Mouse (Mus musculus) midbrain, embryonic 15.5 days (tissue): ENCODE measurements around the gene Dnajc15. TPM values are rescaled to one million over a fixed set of nuclear protein-coding genes. Genes with fewer than 3 reads are reported as not detected.
A peak's percentile ranks its signal among the peaks of the same experiment; 100 is the strongest.

ENCODE experiments used
- ATAC-seq: fragments of 200-750 bp; cut with Nextera tagmentation; replicated peaks from 2 replicates; pipeline ENCODE4 v1.8.0; 2017; ENCODE audit warnings: moderate TSS enrichment
- H3K27ac ChIP-seq: fragments of 300-500 bp; sonication (generic); 2 replicates; pipeline ENCODE4 v1.5.1; 2015; ENCODE audit warnings: mild to moderate bottlenecking, inconsistent platforms
- H3K27me3 ChIP-seq: fragments of 300-500 bp; sonication (generic); replicated peaks from 2 replicates; pipeline ENCODE4 v1.6.1; 2015; ENCODE audit warnings: inconsistent platforms
- H3K36me3 ChIP-seq: fragments of 300-500 bp; sonication (generic); replicated peaks from 2 replicates; pipeline ENCODE4 v1.6.1; 2015; ENCODE audit warnings: inconsistent platforms
- H3K4me1 ChIP-seq: fragments of 300-500 bp; sonication (generic); 2 replicates; pipeline ENCODE4 v1.6.1; 2015; ENCODE audit warnings: inconsistent platforms
- H3K4me2 ChIP-seq: fragments of 300-500 bp; sonication (generic); 2 replicates; pipeline ENCODE4 v1.6.1; 2015; ENCODE audit warnings: inconsistent platforms, mild to moderate bottlenecking, moderate library complexity
- H3K4me3 ChIP-seq: fragments of 300-500 bp; sonication (generic); 2 replicates; pipeline ENCODE4 v1.5.1; 2015; ENCODE audit warnings: mild to moderate bottlenecking, inconsistent platforms
- H3K9ac ChIP-seq: fragments of 300-500 bp; sonication (generic); 2 replicates; pipeline ENCODE4 v1.6.1; 2015; ENCODE audit warnings: mild to moderate bottlenecking, inconsistent platforms
- H3K9me3 ChIP-seq: fragments of 300-500 bp; sonication (generic); 2 replicates; pipeline ENCODE4 v1.6.1; 2016; ENCODE audit warnings: inconsistent platforms
- WGBS: fragments of 180-500 bp; shearing (Covaris S2); methylation state at CpG from one replicate; pipeline ENCODE4 v1.1.7; 2015; ENCODE audit warnings: mixed read lengths; 5-methylcytosine and 5-hydroxymethylcytosine counted together
- polyA plus RNA-seq: library from polyadenylated mRNA; unstranded; fragments of >200 nt; fragmentation: Nextera tagmentation; extraction: Ambion mirVana; gene quantifications from 2 replicates; pipeline ENCODE4 v1.2.1, GENCODE M21; 2015

Gene Dnajc15
- polyA plus RNA-seq = 76.2 and 76.4 TPM in 2 replicates

GRCm38 (mm10) chr14:77874304-77875241 is at the start of gene Dnajc15:
Gene Dnajc15, minus strand, starts transcription at chr14:77875125.
- Histone ChIP-seq H3K4me3 (peak within 1 kb of the TSS; percentile 95), H3K4me1 (0 out of 2 replicates have a peak, but pooled peaks cover 7% of the 10 kb centered on the region), H3K27me3 (no peaks in the 10 kb centered on the region), H3K9me3 (no peaks in the 10 kb centered on the region), H3K9ac (peak within 1 kb of the TSS; percentile 85), H3K36me3 (no peaks in the 10 kb centered on the region), H3K27ac (peak within 1 kb of the TSS; percentile 42; the same call in 1 of the 2 replicates), H3K4me2 (peak within 1 kb of the TSS; percentile 88)
- 2% methylated on average over 44 of the region's 44 CpGs for WGBS
- peak; percentile 91 for ATAC-seq

- WGBS = 84% methylated on average over 6 of the region's 6 CpGs
- Histone ChIP-seq H3K27me3 (no peaks in the 10 kb centered on the region), H3K9me3 (no peaks in the 10 kb centered on the region), H3K36me3 (no peaks in the 10 kb centered on the region), H3K27ac (no peak overlapping the region), H3K4me1 (no peaks in the 10 kb centered on the region; the same call in none of the 2 replicates), H3K9ac (no peak overlapping the region), H3K4me2 (no peak overlapping the region), H3K4me3 (no peak overlapping the region)
- ATAC-seq = no peak
Measured at GRCm38 (mm10) chr14:77923076-77923865, 48.3 kb upstream of the Dnajc15 start.

- 0 out of 2 replicates have a peak, but pooled peaks have one; percentile 52 for ATAC-seq
- no peaks in the 10 kb centered on the region; the same call in none of the 2 replicates for H3K4me1 ChIP-seq
- H3K9me3 ChIP-seq = no peaks in the 10 kb centered on the region
- 88% methylated on average over 8 of the region's 8 CpGs for whole genome bisulfite sequencing
- no peak overlapping the region for H3K4me3 ChIP-seq
- H3K27ac ChIP-seq = no peak overlapping the region
- no peak overlapping the region for H3K4me2 ChIP-seq
- H3K9ac ChIP-seq = no peak overlapping the region
- H3K36me3 ChIP-seq = no peaks in the 10 kb centered on the region
- no peaks in the 10 kb centered on the region for H3K27me3 ChIP-seq
Measured at GRCm38 (mm10) chr14:77921641-77922040, 46.7 kb upstream of the Dnajc15 start.

- WGBS = 29% methylated on average over 5 of the region's 5 CpGs
- no peaks in the 10 kb centered on the region for H3K9me3 ChIP-seq
- no peak overlapping the region for H3K27ac ChIP-seq
- no peaks in the 10 kb centered on the region for H3K36me3 ChIP-seq
- H3K4me1 ChIP-seq = no peaks in the 10 kb centered on the region
- H3K4me3 ChIP-seq = no peak overlapping the region
- ATAC-seq = no peak
- no peaks in the 10 kb centered on the region for H3K27me3 ChIP-seq
- H3K4me2 ChIP-seq = no peak overlapping the region
- H3K9ac ChIP-seq = no peak overlapping the region
Measured at GRCm38 (mm10) chr14:77915776-77916175, 40.9 kb upstream of the Dnajc15 start.

- 83% methylated on average over 5 of the region's 5 CpGs for WGBS
Measured at GRCm38 (mm10) chr14:77906586-77906985, 31.7 kb upstream of the Dnajc15 start.

GRCm38 (mm10) chr14:77905466-77905865 is 30.5 kb upstream of the Dnajc15 start:
- no peak for ATAC-seq
- Histone ChIP-seq H3K4me3 (no peak overlapping the region), H3K9ac (no peak overlapping the region), H3K27ac (no peak overlapping the region), H3K27me3 (no peaks in the 10 kb centered on the region), H3K36me3 (no peaks in the 10 kb centered on the region), H3K4me1 (no peaks in the 10 kb centered on the region), H3K9me3 (no peaks in the 10 kb centered on the region), H3K4me2 (no peak overlapping the region)
- 60% methylated on average over 5 of the region's 5 CpGs for WGBS

More at GRCm38 (mm10) chr14:77906586-77906985, 31.7 kb upstream of the Dnajc15 start:
- no peaks in the 10 kb centered on the region for H3K4me1 ChIP-seq
- H3K27me3 ChIP-seq = no peaks in the 10 kb centered on the region
- no peak overlapping the region for H3K4me2 ChIP-seq
- H3K9ac ChIP-seq = no peak overlapping the region
- H3K4me3 ChIP-seq = no peak overlapping the region
- H3K9me3 ChIP-seq = no peaks in the 10 kb centered on the region
- H3K27ac ChIP-seq = no peak overlapping the region
- H3K36me3 ChIP-seq = no peaks in the 10 kb centered on the region
- ATAC-seq = no peak

GRCm38 (mm10) chr14:77904171-77904762 is 29.3 kb upstream of the Dnajc15 start, which contains the start of gene Epsti1:
Gene Epsti1, plus strand, starts transcription at chr14:77904239.
- H3K27me3 ChIP-seq = no peaks in the 10 kb centered on the region
- H3K27ac ChIP-seq = no peak within 1 kb of the TSS
- 65% methylated on average over 15 of the region's 15 CpGs for WGBS
- no peaks in the 10 kb centered on the region for H3K4me1 ChIP-seq
- H3K36me3 ChIP-seq = no peaks in the 10 kb centered on the region
- no peaks in the 10 kb centered on the region for H3K9me3 ChIP-seq
- H3K4me2 ChIP-seq = no peak within 1 kb of the TSS
- no peak within 1 kb of the TSS for H3K9ac ChIP-seq
- ATAC-seq = no peak
- no peak within 1 kb of the TSS for H3K4me3 ChIP-seq

- Histone ChIP-seq H3K27me3 (no peaks in the 10 kb centered on the region), H3K36me3 (no peaks in the 10 kb centered on the region), H3K4me2 (no peak overlapping the region), H3K4me3 (no peak overlapping the region), H3K9ac (no peak overlapping the region), H3K4me1 (no peaks in the 10 kb centered on the region), H3K27ac (no peak overlapping the region), H3K9me3 (no peaks in the 10 kb centered on the region)
- no peak for ATAC-seq
- 96% methylated on average over 3 of the region's 3 CpGs for WGBS
Measured at GRCm38 (mm10) chr14:77902541-77902940, 27.6 kb upstream of the Dnajc15 start.

- no peaks in the 10 kb centered on the region for H3K9me3 ChIP-seq
- H3K36me3 ChIP-seq = no peaks in the 10 kb centered on the region
- H3K4me2 ChIP-seq = no peak overlapping the region
- H3K27ac ChIP-seq = no peak overlapping the region
- no peak for ATAC-seq
- H3K9ac ChIP-seq = no peak overlapping the region
- H3K4me3 ChIP-seq = no peak overlapping the region
- WGBS = 86% methylated on average over 3 of the region's 3 CpGs
- no peaks in the 10 kb centered on the region for H3K27me3 ChIP-seq
- H3K4me1 ChIP-seq = no peaks in the 10 kb centered on the region
Measured at GRCm38 (mm10) chr14:77895951-77896350, 21.0 kb upstream of the Dnajc15 start.

- Histone ChIP-seq H3K9me3 (no peaks in the 10 kb centered on the region), H3K27ac (no peak overlapping the region), H3K27me3 (no peaks in the 10 kb centered on the region), H3K9ac (no peak overlapping the region), H3K4me3 (no peak overlapping the region), H3K36me3 (no peaks in the 10 kb centered on the region), H3K4me2 (no peak overlapping the region), H3K4me1 (no peaks in the 10 kb centered on the region)
- no peak for ATAC-seq
- 87% methylated on average over 7 of the region's 7 CpGs for WGBS
Measured at GRCm38 (mm10) chr14:77889911-77890310, 15.0 kb upstream of the Dnajc15 start.

- H3K4me3 ChIP-seq = no peak overlapping the region
- H3K4me2 ChIP-seq = no peak overlapping the region
- H3K27me3 ChIP-seq = no peaks in the 10 kb centered on the region
- H3K27ac ChIP-seq = no peak overlapping the region
- ATAC-seq = no peak
- H3K9ac ChIP-seq = no peak overlapping the region
- no peaks in the 10 kb centered on the region for H3K36me3 ChIP-seq
- 86% methylated on average over 4 of the region's 4 CpGs for WGBS
- no peaks in the 10 kb centered on the region for H3K9me3 ChIP-seq
- no peaks in the 10 kb centered on the region for H3K4me1 ChIP-seq
Measured at GRCm38 (mm10) chr14:77886941-77887340, 12.0 kb upstream of the Dnajc15 start.

GRCm38 (mm10) chr14:77886376-77886775 is 11.5 kb upstream of the Dnajc15 start:
- no peak for ATAC-seq
- H3K27ac ChIP-seq = no peak overlapping the region
- H3K36me3 ChIP-seq = no peaks in the 10 kb centered on the region
- H3K4me2 ChIP-seq = no peak overlapping the region
- 66% methylated on average over 3 of the region's 3 CpGs for WGBS
- H3K4me1 ChIP-seq = no peaks in the 10 kb centered on the region
- no peak overlapping the region for H3K4me3 ChIP-seq
- H3K9me3 ChIP-seq = no peaks in the 10 kb centered on the region
- H3K9ac ChIP-seq = no peak overlapping the region
- no peaks in the 10 kb centered on the region for H3K27me3 ChIP-seq
